Mouse (Mus musculus) liver, postnatal 0 days (tissue): ENCODE results near the gene Tshz2.

Experiments
- CTCF ChIP-seq: sonication (generic); IDR thresholded peaks from 2 replicates; pipeline ENCODE4 v1.5.1; 2016; ENCODE audit warnings: antibody characterized with exemption, low read depth
- EP300 ChIP-seq: IDR thresholded peaks from 2 replicates; pipeline ENCODE4 v1.6.1; 2016; ENCODE audit warnings: antibody characterized with exemption, low read depth, mild to moderate bottlenecking

DNA sequence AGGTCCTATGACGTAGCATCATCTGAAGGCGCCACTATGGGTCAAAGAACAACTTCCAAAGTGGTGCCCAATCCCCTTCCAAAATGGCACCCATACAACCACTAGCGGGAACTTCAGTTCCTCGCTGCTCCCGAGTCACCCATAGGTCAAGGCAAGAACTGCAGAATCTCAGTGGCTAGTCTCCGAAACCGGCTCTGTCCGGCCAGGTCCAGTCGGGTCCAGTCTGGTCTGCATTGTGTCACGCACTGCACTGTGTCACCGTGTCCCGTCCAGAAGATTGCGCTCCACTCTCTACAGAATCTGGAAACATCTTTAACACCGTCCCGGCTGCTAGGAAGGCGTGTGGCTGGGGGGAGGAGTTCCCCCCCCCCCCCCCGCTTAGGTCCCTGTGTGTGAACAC is 461.4 kb downstream of the Tshz2 start:
- TF ChIP-seq CTCF (no peak), EP300 (no peak)
